Mouse (Mus musculus): Measurements from ENCODE around the gene Lonrf2.

The Lonrf2 gene

GRCm38 (mm10) chr1:38769920-38770319 lies 66.6 kb downstream of the Lonrf2 start:
- DNase-seq (ENCODE audit: low read depth, low spot score), result no peak

DNA sequence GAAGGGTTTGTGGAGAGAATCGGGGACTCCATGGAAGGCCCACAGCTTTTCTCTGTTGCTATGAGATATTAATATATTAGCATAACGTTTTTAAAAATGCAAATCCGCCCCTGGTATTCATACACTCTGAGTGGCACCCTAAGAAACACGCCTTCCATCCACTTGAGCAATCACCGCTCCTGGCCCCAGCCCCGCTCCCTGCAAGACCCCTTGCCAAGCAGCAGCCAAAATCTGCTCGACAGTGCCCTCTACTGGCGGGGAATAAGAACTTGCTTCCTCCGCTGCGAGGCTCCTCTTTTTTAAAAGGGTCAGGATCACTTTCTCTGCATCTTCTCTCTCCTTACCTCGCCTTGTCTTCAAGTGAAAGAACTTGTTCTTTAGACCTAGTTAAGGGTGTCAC lies 68.7 kb downstream of the Lonrf2 start:
- DNase-seq (ENCODE audit: low read depth, low spot score), result peak; percentile 48

GRCm38 (mm10) chr1:38766661-38767572 lies 69.6 kb downstream of the Lonrf2 start:
- DNase-seq (ENCODE audit: low read depth, low spot score), result no peak

GRCm38 (mm10) chr1:38766254-38766653 lies 70.3 kb downstream of the Lonrf2 start:
- no peak for DNase-seq (ENCODE audit: low read depth, low spot score)

DNA sequence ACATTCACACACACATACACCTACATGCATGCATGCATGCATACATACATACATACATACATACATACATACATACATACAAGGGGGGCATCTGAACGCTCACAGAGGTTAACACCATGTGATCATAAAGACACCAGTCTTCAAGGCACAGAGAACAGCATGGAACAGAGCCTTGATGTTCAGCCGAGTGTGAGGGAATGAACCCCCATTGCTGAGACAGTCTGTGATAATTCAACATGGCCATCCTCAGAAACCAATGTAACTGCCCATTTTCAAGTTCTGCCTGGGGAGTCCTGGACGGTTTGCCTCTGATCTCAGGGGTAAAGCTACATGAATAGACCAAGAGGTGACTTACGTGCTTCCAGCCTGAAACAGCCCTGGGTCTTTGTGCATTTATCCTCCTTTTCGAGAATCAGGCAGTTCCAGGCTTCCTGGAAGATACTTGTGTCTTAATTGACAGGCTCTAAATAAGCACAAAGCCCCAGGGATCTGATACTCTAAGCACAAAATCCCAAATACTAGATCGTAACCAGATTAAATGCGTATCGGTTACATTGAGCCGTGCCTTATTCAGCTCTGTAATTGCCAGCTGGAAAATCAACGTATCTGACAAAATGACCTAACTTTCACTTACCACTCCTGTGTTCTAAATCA lies 72.4 kb downstream of the Lonrf2 start:
- no peak for DNase-seq (ENCODE audit: low read depth, low spot score)

DNA sequence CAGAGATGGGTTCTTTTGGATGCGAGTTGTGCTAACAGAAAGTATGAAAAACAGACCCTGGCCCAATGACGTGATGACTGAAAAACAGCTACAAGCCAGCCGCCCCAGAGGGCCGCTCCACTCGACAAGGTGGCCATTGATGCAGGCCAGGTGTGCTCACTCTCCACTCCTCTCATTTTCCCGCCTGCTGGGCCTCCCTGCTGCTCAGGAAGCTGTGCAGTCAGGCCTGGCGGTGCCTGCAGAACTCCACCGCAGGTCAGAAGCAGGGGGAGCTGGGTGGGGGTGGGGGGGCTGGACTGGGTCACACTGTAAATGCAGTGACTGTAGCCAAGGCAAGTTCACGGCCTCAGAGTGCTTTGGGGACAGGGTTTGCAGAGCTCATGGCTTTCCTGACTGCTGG lies 76.1 kb downstream of the Lonrf2 start:
- DNase-seq (ENCODE audit: low read depth, low spot score), result no peak

DNA sequence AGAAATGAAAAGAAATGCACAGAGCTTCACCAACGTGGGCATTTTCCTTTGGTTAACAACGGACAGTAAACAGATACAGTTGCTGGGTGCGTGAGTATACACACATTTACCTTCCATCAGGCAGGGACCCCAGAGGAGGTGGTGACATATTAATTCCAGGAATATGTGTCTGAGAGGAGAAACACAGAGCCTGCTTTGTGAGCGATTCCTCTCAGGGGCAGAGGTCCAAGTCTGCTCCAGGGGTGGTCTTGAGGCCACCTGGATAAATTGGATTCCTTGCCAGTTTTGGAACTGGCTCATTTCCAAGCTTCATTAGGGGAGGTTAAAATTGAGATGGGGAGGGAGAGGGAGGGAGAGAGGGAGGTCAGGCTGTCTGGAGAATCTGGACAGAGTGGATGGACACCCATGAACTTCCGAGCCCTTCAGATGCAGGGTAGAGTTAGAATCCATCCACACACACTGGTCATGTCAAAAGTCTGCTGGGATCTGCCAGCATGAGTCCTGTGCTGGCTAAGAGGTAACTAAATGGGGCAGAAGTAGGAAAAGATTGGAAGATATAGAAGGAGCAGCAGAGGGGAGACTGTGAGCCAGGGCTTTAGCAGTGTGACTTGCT lies 78.6 kb downstream of the Lonrf2 start:
- no peak for DNase-seq (ENCODE audit: low read depth, low spot score)

DNA sequence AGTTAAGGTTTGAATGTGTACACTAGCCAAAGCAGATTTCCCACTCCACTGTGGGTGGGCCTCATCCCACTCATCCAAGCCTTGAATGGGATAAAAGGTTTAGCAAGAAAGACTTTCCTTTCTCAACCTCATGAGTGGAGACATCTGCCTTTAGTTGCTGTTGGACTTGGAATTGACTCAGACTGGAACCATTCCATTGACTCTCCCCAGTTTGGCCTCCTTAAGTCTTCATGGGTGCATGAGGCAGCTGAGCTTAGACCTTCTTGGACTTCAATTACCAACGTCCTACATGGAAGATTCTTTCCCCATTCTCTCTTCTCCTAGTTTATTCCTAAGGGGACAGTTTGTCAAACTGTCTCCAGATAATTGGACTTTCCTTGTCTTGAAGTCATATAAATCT lies 92.6 kb downstream of the Lonrf2 start:
- DNase-seq (ENCODE audit: low read depth, low spot score), result no peak

All from WW6 (cell line).